Comparison of ENCODE assay signal across 18 mouse cellular contexts in genomic region chr3:144011456-144012025, GRCm38 (mm10).
DNase-seq lines count a peak whose midpoint lies in the region; ATAC-seq lines count a peak whose summit lies in the region.
"Had no signal": no experiment of that assay in that cellular context is flagged by ENCODE, and none has a peak within 500 bp of the region (broad histone marks: within the 10 kb centered on the region; RNA-seq: fewer than 3 reads in every experiment).

No protein-coding gene starts in this region.

- no peak overlapping the region for H3K4me2 ChIP-seq in hindbrain, embryonic 12.5 days (replicated peaks)
- no peak overlapping the region for H3K4me2 ChIP-seq in hindbrain, embryonic 16.5 days (ENCODE audit: low read length)
- no peak overlapping the region for H3K4me2 ChIP-seq in neural tube, embryonic 14.5 days (ENCODE audit: low read depth, low read length)
- H3K4me2 ChIP-seq in neural tube, embryonic 15.5 days, result no peak overlapping the region
- no peak overlapping the region for H3K4me2 ChIP-seq in hindbrain, embryonic 14.5 days (replicated peaks)
- H3K4me2 ChIP-seq: midbrain, embryonic 12.5 days had no signal

- DNase-seq in hindbrain, embryonic 14.5 days (ENCODE audit: low spot score), result no peak
- DNase-seq in testis, postnatal 14 days (ENCODE audit: low spot score), result no peak
- no peak for DNase-seq in right cerebral cortex, postnatal 14 days
- DNase-seq: adrenal gland, postnatal 10 days; cerebellum, adult 9-10 months; heart, adult 11 months; kidney, postnatal 36 days; right cerebral cortex, adult 18-20 months had no signal

- ATAC-seq in hindbrain, embryonic 12.5 days (ENCODE audit: low FRiP score), result no peak
- ATAC-seq in hindbrain, embryonic 16.5 days, result no peak
- ATAC-seq in neural tube, embryonic 14.5 days (ENCODE audit: low read depth), result peak; percentile 64; the same call in 1 of the 2 replicates
- ATAC-seq in neural tube, embryonic 15.5 days (ENCODE audit: low FRiP score), result no peak
- ATAC-seq in hindbrain, embryonic 14.5 days (ENCODE audit: low FRiP score), result 0 out of 2 replicates have a peak, but pooled peaks have one; percentile 48
- ATAC-seq: inflammation-experienced regulatory T-cells, adult 6 months had no signal

- 0 out of 2 replicates have a peak overlapping the region, but pooled peaks have one; percentile 17 for H3K27ac ChIP-seq in hindbrain, embryonic 12.5 days
- no peak overlapping the region for H3K27ac ChIP-seq in hindbrain, embryonic 16.5 days (ENCODE audit: low read depth, low read length)
- H3K27ac ChIP-seq in neural tube, embryonic 14.5 days (ENCODE audit: low read depth, low read length), result no peak overlapping the region
- no peak overlapping the region for H3K27ac ChIP-seq in neural tube, embryonic 15.5 days (replicated peaks)
- H3K27ac ChIP-seq in hindbrain, embryonic 14.5 days, result no peak overlapping the region
- H3K27ac ChIP-seq: liver, embryonic 14.5 days; midbrain, embryonic 12.5 days; stomach, postnatal 0 days had no signal

- H3K9me3 ChIP-seq in hindbrain, embryonic 12.5 days (replicated peaks), result no peaks in the 10 kb centered on the region
- no peaks in the 10 kb centered on the region for H3K9me3 ChIP-seq in hindbrain, embryonic 16.5 days (ENCODE audit: control insufficient read depth, low read length)
- H3K9me3 ChIP-seq in neural tube, embryonic 14.5 days (ENCODE audit: control insufficient read depth, low read length), result no peaks in the 10 kb centered on the region
- H3K9me3 ChIP-seq in neural tube, embryonic 15.5 days (replicated peaks), result no peaks in the 10 kb centered on the region
- H3K9me3 ChIP-seq in hindbrain, embryonic 14.5 days (ENCODE audit: control insufficient read depth, low read length), result 0 out of 2 replicates have a peak, but pooled peaks cover 4% of the 10 kb centered on the region
- H3K9me3 ChIP-seq: embryonic facial prominence, embryonic 13.5 days; midbrain, embryonic 12.5 days had no signal

- H3K36me3 ChIP-seq in hindbrain, embryonic 12.5 days, result no peaks in the 10 kb centered on the region
- no peaks in the 10 kb centered on the region for H3K36me3 ChIP-seq in hindbrain, embryonic 16.5 days (ENCODE audit: control insufficient read depth, insufficient read depth, low read length)
- H3K36me3 ChIP-seq in neural tube, embryonic 14.5 days (ENCODE audit: control insufficient read depth, insufficient read depth, low read length), result no peaks in the 10 kb centered on the region
- no peaks in the 10 kb centered on the region for H3K36me3 ChIP-seq in neural tube, embryonic 15.5 days
- H3K36me3 ChIP-seq in hindbrain, embryonic 14.5 days (replicated peaks; ENCODE audit: control insufficient read depth, insufficient read depth), result no peaks in the 10 kb centered on the region
- H3K36me3 ChIP-seq: embryonic facial prominence, embryonic 13.5 days; G1E; midbrain, embryonic 12.5 days had no signal

- WGBS in hindbrain, embryonic 12.5 days, result 53% methylated on average over 12 of the region's 12 CpGs
- 60% methylated on average over 12 of the region's 12 CpGs for WGBS in hindbrain, embryonic 16.5 days
- 49% methylated on average over 12 of the region's 12 CpGs for WGBS in neural tube, embryonic 14.5 days
- WGBS in neural tube, embryonic 15.5 days, result 51% methylated on average over 12 of the region's 12 CpGs
- 58% methylated on average over 12 of the region's 12 CpGs for WGBS in hindbrain, embryonic 14.5 days

- no peak overlapping the region for H3K9ac ChIP-seq in hindbrain, embryonic 12.5 days
- H3K9ac ChIP-seq in hindbrain, embryonic 16.5 days (ENCODE audit: low read depth, low read length), result no peak overlapping the region
- no peak overlapping the region for H3K9ac ChIP-seq in neural tube, embryonic 14.5 days (replicated peaks; ENCODE audit: low read depth, low read length)
- H3K9ac ChIP-seq in neural tube, embryonic 15.5 days (replicated peaks), result no peak overlapping the region
- no peak overlapping the region for H3K9ac ChIP-seq in hindbrain, embryonic 14.5 days
- H3K9ac ChIP-seq: embryonic facial prominence, embryonic 13.5 days; liver, embryonic 14.5 days; midbrain, embryonic 12.5 days had no signal

- no peaks in the 10 kb centered on the region for H3K27me3 ChIP-seq in hindbrain, embryonic 12.5 days
- H3K27me3 ChIP-seq in hindbrain, embryonic 16.5 days (replicated peaks; ENCODE audit: control insufficient read depth, insufficient read depth, low read length), result no peaks in the 10 kb centered on the region
- H3K27me3 ChIP-seq in neural tube, embryonic 14.5 days (ENCODE audit: control insufficient read depth, insufficient read depth, low read length), result no peaks in the 10 kb centered on the region
- 0 out of 2 replicates have a peak, but pooled peaks cover 3% of the 10 kb centered on the region for H3K27me3 ChIP-seq in neural tube, embryonic 15.5 days (replicated peaks)
- no peaks in the 10 kb centered on the region for H3K27me3 ChIP-seq in hindbrain, embryonic 14.5 days (ENCODE audit: control insufficient read depth, insufficient read depth, low read length)
- H3K27me3 ChIP-seq: embryonic facial prominence, embryonic 13.5 days; midbrain, embryonic 12.5 days had no signal

- no peak overlapping the region for H3K4me3 ChIP-seq in hindbrain, embryonic 12.5 days
- H3K4me3 ChIP-seq in hindbrain, embryonic 16.5 days (ENCODE audit: low read length), result no peak overlapping the region
- H3K4me3 ChIP-seq in neural tube, embryonic 14.5 days (ENCODE audit: low read depth, low read length), result no peak overlapping the region
- no peak overlapping the region for H3K4me3 ChIP-seq in neural tube, embryonic 15.5 days (replicated peaks)
- H3K4me3 ChIP-seq in hindbrain, embryonic 14.5 days (replicated peaks; ENCODE audit: low read length), result no peak overlapping the region
- H3K4me3 ChIP-seq: embryonic facial prominence, embryonic 13.5 days; midbrain, embryonic 12.5 days had no signal

- H3K4me1 ChIP-seq in hindbrain, embryonic 12.5 days, result peaks cover 17% of the 10 kb centered on the region
- peaks cover 3% of the 10 kb centered on the region; the same call in 1 of the 2 replicates for H3K4me1 ChIP-seq in hindbrain, embryonic 16.5 days (ENCODE audit: control insufficient read depth, insufficient read depth, low read depth, low read length)
- no peaks in the 10 kb centered on the region for H3K4me1 ChIP-seq in neural tube, embryonic 14.5 days (ENCODE audit: control insufficient read depth, insufficient read depth, low read length)
- peaks cover 5% of the 10 kb centered on the region; the same call in 1 of the 2 replicates for H3K4me1 ChIP-seq in neural tube, embryonic 15.5 days
- peaks cover 3% of the 10 kb centered on the region; the same call in 1 of the 2 replicates for H3K4me1 ChIP-seq in hindbrain, embryonic 14.5 days (replicated peaks; ENCODE audit: control insufficient read depth, insufficient read depth, low read length)

Comparison
In these comparisons a context has a peak if more than half of its experiments do, and no peak if none do; other contexts are left out.
1. ATAC-seq: peak in neural tube, embryonic 14.5 days (single experiment) and hindbrain, embryonic 14.5 days (single experiment); none in hindbrain, embryonic 12.5 days (single experiment), hindbrain, embryonic 16.5 days (single experiment) and neural tube, embryonic 15.5 days (single experiment).